Mouse (Mus musculus) 3T3-L1 (cell line): ENCODE measurements around the gene Hoxb9.

Experiments used
- DNase-seq: peaks from one replicate; pipeline ENCODE4 v3.0.0-alpha.2; 2015; ENCODE audit warnings: low read depth, low spot score

Hoxb9 gene

DNA sequence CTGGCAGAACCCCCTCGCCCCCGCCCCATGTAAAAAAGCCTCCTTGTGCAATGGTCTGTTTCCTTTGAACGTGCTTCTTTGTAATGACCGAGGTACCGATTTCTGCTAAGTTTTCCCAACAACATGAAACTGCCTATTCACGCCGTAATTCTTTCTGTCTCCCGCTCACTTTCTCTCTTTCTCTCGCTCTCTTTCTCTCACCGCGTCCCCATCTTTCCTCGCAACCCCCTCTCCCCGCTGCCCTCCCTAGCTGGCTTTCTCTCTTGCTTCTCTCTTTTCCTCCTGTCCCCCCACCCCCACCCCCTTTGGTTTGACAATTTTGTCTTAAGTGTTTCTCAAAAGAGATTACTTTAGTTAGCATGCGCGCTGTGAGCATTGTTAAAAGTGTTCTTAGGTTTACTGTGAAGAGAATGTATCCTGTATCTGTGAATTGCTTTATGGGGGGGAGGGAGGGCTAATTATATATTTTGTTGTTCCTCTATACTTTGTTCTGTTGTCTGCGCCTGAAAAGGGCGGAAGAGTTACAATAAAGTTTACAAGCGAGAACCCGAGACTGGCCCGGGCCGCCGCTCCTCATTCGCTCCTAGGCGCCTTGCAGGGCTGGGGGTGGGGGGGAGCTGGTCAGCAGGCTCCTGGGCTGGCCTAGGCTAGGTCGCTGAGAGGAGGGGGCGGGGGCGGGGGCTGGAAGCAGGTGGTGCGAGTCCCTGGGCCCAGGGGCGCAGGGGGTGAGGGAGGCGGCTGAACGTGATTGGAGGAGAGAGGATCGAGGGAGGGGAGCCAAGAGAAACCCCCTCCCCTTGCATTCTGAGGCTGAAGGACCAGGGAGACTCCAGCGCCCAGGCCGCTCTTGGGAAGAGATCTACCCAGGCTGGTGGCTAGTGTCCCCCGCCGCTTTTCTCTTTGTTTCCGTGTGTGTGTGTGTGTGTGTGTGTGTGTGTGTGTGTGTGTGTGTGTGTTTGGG is 13.8 kb downstream of the Hoxb9 start:
- DNase-seq = peak; percentile 29

DNA sequence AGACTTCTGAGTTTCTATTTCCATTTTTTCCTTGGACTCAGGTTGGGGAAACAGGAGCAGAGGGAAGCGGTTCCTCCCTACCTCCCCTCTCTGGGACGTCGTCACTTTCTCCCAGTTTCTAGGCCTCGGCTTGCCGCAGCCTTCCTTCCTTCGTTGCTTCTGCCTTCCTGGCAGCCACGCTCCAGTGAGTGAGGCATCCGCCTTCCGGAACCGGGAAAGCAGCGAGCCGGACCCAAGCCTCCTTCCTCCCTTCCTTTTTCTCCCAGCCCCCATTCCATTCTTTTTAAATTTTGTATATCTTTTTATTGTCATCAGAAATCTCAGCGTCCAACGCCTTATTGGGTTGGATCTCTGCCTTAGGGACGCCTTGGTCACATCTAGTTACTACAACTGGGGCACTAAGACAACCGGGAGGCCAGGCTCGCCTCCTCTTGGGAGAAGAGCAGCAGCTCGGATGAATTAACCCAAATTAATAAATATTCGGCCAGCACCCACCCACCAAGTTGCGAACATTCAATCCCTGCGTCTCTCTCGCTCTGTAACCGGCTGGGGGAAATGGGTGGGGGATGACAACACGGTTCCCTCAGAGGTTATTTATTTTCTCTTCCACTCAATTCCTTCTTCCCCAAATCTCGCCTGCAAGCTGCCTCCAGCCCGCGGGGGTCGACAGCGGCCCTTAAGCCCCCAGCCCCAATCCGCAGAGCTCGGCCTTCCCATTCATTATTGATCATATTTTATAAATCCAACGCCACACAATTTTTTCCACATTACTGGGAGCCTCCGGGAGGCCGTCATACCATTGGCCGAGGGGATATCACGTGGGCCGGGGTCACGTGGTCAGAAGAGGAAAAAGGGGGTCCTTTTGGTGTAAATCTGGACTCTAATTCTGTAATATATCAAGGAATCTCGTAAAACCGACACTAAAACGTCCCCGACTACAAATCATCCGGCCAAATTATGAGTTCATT is 14.8 kb downstream of the Hoxb9 start, which contains the start of gene Hoxb7:
Gene Hoxb7, plus strand, starts transcription at position 853 of the 968 bp plus-strand sequence.
- no peak for DNase-seq

DNA sequence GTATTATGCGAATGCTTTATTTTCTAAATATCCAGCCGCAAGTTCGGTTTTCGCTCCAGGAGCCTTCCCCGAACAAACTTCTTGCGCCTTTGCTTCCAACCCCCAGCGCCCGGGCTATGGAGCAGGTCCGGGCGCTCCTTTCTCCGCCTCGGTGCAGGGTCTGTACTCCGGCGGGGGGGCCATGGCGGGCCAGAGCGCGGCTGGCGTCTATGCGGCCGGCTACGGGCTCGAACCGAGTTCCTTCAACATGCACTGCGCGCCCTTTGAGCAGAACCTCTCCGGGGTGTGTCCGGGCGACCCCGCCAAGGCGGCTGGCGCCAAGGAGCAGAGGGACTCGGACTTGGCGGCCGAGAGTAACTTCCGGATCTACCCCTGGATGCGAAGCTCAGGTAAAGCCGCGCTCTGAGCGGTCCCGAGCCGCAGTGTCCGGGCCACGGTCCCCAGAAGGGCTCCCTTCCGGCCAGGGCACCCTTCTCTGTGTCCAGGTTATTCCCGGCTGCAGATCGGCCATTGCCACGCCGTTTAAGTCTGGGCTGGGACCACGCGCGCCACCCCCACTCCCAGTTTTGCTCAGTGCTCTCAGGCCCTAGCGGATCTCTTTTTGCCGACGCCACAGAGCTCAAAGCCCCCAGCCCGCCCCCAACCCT is 15.6 kb downstream of the Hoxb9 start:
- no peak for DNase-seq

DNA sequence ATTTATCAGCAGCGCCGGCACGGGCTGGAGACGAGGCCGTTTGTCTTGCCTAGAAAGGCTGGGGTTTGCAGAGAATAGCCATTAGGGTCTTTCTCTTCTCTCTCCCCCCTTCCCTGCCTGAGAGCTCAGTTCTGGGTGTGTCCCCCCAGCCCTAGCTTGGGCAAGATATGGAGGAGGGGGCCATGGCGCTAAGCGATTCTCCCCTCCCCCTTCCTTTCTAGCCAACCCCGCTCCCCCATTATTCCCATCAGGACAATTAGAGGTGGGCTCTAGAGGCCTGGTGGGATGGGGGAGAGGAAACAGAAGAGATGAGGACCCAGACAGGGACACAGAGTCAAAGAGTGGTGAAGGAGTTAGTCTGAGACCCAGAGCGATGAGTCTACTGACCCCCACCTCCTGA is 16.2 kb downstream of the Hoxb9 start:
- no peak for DNase-seq

DNA sequence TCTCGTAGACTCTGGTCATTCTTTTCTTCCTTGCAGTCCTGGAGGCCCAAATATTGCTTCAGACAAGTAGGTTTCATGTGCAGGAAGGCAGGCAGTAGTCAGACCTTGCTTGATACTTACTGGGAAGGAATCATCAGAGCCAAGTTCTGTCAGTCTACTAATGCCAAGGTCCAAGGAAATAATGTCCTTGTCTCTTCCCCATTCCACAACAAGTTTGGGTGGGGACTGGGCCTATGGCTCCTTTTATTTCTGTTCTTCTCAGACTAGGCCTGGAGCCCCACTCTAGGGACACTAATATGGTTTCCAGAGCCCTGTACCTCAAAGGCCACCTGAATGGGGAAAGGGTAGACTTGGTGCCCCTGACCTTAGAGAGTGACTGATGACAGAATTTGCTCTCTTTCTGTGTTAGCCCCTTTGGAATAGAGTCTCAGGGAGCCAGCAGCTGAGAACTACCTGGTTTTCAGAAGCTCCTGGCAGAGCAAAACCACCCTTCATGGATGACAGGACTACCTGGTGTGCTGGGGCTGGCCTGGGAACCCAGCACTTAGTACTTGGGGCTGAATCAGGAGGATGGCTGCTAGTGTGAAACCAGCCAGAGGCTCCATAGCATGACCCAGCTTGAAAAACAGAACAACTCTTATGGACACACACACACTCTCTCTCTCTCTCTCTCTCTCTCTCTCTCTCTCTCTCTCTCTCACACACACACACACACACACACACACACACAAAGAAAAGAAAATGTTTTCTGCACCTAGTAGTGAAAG is 17.4 kb downstream of the Hoxb9 start:
- DNase-seq = no peak

DNA sequence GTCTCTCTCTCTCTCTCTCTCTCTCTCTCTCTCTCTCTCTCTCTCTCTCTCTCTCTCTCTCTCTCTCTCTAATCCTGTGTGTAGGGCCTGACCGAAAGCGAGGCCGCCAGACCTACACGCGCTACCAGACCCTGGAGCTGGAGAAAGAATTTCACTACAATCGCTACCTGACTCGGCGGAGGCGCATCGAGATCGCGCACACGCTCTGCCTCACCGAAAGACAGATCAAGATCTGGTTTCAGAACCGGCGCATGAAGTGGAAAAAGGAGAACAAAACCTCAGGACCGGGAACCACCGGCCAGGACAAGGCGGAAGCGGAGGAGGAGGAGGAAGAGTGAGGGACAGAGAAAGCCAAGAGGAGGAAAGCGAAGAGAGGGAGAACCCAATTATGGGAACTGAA is 18.0 kb downstream of the Hoxb9 start:
- DNase-seq = no peak

DNA sequence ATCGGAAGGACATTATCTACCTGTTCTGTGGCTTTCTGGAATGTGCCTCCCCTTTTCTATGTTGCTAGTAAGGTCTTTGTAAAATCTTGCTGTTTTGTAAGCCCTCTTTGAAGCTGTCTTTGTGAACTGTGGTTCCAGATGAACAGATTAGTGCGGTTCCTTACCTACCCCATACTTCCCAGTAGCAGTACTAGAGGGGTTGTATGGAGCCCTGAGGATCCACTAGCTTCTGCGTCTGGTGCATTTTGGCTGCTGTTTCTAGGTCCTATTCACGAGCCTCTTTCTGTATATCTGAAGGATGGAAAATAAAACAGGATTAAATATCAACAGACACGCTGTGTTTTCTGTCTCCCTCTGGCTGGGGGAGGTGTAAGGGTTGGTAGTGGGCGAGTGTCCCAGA is 18.6 kb downstream of the Hoxb9 start:
- DNase-seq = no peak

DNA sequence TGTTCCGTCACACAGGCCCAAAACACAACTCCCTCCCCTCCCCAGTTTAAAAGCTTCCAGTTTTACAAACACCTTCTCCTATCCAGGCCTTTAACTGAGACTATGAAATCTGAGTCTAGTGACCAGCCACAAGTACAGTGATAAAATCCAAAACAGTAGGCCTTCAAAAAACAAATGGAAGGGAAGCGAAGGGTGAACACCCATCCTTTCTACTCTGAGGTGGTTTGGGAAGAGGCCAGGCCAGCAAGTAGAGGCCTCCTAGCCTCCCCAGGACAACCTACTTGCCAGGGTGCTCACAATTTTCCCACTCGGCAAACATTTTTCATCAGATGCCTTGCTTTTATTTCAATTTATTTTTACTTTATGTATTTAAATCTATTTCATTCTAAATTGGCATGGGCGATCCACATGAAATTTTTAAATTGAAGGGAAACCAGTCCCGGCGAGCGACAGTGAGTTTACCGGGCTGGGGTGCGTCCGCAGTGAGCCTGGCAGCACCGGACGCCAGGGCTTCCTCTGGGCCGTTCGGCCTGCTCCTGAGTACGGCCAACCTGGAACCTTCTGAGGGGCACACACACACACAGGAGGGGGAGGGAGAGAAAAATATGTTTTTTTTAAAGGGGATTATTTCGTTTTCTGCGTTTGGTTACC is 19.6 kb downstream of the Hoxb9 start:
- DNase-seq = no peak

DNA sequence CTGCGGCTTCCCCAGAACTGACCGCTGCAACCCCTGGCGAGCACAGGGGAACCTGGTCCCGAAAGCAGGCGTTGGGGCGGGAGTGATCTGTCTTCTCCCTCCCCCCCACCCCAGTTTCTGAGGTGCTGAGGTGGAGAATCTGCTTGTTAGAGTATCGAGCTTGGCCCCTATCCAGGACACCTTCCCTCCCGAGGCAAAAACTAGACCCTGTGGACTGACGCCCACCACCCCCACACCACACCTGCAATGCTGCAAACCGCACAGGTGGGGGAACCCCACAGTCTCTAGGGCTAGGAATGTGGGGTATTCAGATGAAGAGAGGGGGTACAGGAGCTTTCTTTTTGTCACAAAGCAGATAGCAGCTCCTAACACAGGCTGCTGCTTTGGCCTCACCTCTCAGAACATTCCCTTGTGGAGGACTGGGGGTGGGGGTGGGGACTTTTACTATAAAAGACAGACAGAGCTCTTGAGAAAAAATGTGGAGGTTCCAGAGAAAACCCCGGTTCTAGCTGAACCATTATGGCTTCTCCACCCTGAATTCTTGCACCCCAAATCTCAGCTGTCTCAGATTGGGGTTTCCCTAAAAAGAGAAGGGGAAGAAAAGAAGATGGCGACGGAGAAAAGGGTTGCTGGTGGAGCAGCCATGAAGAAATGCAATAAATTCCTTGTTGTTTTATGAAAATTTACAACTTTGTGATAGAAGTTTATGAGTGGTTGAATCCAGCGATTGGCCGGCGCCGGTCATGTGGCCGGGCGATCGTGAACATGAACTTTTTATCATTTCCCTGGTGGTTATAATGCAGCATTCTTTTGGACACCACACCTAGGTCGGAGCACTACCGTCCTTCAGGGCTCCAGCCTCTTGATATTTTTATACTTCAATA is 20.7 kb downstream of the Hoxb9 start, which contains the start of gene Hoxb6:
Gene Hoxb6, plus strand, starts transcription at position 796 of the 884 bp plus-strand sequence.
- DNase-seq = peak; percentile 68

DNA sequence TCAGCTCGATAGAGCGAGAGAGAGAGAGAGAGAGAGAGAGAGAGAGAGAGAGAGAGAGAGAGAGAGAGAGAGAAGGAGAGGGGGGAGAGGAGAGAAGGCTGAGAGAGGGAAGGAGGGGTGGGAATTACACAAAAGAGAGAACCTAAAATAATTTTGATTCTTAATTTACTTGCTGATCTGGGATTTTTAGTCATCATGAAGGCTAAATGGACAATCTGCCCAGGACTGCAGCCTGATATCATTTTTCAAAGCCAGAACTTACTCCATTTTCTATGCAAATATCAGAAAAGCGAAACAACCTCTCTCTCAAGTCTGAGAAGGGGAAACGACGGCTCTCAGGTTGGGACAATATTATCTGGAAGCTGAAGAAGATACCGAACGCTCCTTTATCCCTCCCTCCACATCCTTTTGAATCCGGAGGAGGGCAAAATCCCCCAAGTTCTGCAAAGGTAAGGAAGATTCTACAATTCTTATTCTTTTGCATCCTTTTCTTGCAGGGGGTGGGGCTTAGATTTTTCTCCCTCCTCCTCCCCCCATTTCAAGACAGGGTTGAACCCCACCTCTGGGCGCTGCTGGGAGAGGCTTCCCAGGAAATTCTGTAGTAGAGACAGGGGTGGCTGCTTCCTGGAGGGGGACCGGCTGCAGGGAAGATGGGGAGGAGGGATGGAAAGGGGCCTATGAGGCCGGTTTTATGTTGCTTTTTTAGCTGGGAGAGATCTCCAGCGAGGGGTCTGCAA is 21.5 kb downstream of the Hoxb9 start:
- peak; percentile 40 for DNase-seq

DNA sequence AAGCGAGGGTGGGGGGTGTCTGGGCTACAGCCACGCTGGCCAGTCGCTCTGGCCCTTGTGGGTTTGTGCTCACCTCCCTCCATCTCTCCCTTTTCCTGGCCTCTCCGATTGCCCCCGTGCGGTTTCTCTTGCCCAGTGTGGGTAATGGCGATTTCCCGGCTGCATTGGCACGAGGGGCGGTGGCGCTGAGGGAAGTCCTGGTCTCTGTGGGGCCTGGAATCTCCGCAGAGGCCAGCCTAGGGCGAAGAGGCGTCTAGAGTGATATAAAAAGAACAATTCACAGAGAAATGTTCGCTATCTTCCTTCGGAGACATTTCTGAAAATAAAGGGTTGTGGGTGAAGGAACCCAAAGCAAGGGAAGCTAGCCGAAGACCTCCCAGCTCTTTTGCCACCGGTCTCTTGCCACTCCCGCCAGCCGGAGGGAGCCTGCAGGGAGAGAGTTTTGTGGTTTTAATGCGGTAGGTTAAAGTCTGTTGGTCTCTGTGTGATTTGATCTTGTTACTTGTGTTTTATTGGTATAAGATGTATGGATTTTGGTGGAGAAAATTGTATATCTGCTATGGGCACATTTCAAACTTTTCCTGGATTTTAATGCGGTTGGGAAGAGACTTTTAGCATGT is 22.2 kb downstream of the Hoxb9 start:
- no peak for DNase-seq

DNA sequence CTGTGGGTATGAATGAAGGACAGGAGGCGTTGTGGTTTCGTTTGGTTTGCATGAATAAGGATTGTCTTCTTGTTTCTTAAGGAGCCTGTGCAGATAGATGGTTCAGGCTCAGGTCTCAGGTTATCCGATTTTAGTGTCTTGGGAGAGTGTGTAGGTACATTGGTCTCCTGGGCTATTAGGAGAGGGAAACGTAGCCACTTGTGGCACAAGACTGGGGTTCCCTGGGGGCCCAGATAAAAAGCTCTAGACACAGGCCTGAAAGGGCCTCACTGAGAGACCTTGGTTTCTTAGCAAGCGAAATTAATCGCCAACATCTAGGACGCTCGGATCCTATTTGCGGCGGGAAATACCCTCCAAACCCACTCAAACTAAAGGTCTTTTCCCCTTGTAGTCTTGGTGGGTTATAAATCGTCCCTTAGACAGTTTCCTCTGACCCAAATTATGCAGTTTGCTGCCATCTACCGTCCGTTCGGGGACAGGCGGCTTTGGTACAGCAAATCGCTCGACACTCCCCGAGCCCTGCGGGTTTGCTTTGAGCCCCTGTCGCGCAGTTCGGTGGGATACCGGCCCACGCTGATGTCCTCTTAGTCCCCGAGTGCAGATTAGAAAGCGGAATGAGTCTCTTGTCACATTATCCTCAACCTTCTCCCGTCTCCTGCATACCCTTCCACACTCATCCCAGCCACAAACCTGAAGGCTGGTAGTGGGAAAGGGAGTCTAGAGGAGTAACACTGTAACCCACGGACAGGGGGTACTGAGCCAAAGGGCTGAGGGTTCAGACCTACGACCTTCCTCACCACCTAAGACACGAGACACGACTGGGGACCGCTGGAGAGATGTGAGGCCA is 23.2 kb downstream of the Hoxb9 start:
- DNase-seq = peak; percentile 90

DNA sequence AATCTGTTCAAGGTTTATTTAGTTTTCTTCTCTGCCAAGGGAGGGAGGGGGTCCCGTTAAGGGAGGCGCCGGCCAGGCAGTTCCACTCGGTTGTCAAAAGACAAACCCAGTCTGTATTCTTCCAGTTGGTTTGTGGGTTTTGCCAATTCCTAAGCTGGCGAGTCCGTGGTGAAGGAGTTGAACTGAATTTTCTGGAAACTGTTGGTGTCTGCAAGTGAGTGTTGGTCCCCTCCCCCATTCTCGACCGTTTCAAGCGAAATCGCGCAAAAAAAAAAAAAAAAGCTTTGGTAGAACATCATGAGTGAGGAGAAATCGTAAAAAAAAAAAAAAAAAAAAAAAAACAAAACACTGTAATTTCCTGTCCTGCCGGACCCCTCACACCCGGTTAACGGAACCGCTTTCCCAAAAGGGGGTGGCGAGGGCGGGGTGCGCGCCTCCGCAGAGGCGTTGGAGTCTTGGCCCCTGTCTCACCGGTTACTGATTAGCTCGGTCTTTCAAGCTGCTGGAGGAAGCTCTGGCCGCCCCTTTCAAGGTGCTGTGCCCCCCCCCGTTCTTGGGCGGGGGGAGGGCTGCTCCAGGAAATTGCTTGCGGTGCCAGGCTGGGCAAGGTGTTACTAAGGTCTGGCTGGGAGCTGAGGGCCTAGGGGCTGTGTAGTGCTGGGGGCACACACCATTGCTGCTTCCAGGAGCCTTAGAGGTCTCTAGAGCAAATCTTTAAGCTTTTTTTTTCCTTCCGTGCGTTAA is 24.0 kb downstream of the Hoxb9 start:
- peak; percentile 47 for DNase-seq

DNA sequence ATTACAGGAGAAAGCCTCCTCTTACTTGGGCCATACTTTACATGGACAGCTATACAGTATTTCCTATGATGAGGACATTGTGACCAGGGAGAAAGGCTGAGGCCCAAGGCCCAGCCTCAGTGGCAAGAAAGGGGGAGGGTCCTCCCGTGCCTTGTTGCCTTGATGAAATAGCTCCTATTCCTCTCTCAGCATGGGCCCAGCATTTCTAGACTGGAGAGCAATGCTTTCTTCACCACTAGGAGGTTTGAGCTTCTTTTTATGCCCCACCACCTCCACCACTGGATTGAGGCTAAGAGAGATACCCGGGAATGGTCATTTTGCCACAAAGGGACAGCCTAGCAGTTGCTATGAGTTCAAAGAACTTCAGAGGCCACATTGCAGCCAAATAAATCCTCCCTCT is 25.7 kb downstream of the Hoxb9 start:
- no peak for DNase-seq

DNA sequence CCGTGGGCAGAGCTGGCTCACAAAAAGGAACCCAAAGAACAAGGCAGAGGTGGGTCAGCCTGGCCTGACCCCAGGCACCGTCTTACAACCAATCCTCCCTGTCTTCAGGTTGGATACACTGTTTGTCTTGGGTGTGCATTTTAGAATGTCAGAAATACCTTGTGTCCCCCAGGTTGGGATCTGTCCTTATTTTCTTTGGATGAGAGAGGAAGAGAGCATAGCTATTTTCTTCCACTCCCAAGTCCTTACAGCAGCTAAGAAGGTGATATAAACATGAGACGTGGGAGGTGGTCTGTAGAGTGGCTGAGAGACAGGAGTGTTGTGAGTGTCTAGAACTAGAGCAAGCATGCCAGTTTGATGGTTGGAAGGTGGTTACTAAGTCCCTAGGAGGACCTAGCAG is 26.2 kb downstream of the Hoxb9 start:
- no peak for DNase-seq

DNA sequence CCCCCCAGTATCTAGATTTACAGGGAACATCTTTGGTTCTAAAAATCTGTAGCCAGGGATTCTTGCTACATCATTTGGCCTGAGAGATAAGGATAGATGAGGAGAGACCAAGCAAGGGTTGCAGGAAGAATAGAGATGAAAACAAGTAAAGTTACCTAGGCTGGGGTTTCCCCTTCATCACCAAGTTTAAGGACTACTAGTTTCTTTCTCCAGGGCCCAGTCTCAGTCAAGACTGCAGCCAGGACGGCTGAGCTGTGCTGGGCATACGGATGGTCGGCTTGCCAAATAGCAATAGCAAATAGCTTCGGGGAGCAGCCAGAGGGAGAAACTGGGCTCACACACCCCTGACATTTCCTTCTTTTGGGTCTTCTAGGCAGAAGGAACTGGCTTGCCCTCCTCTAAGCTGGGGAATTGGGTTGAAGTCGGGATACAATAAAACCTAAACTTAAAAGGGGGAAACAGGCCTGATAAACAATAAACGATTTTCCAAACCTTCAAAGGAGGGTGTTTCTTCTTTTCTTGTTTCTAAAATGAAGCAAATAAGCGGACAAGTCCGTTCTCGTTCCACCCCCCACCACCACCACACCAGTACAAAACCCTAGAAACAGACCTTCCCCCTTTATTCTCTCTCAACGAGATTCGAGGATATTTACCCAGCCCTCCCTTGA is 26.8 kb downstream of the Hoxb9 start:
- no peak for DNase-seq
